Mouse (Mus musculus) G1E (cell line): ENCODE measurements around the gene Gusb.

Experiments used
- GATA1 ChIP-seq: IDR thresholded peaks from 2 replicates; pipeline ENCODE4 v1.6.1; 2012; ENCODE audit warnings: borderline replicate concordance, low read length, inconsistent platforms, mixed read lengths
- GATA2 ChIP-seq: IDR thresholded peaks from 2 replicates; pipeline ENCODE4 v1.6.1; 2012; ENCODE audit warnings: low read depth, low read length, inconsistent platforms, borderline replicate concordance

- TF ChIP-seq GATA1 (no peak), GATA2 (no peak)
These were observed 5.3 kb upstream of the Gusb start for GRCm38 (mm10) chr5:130008034-130008590.
